Mouse (Mus musculus) CD4-positive, CD25-positive, alpha-beta regulatory T cell, adult 4 months (primary cell): ENCODE data around the gene Rap2c. TPM values are rescaled to one million over a fixed set of nuclear protein-coding genes. Genes with fewer than 3 reads are reported as not detected.

ENCODE experiments used
- ATAC-seq: one replicate; pipeline ENCODE4 v1.8.0; 2017
- polyA plus RNA-seq, 2 experiments: library from polyadenylated mRNA; unstranded; fragments of 100-300 nt; shearing (Covaris generic); gene quantifications; one replicate each; pipeline ENCODE4 v1.2.1; 2017

Rap2c gene
- polyA plus RNA-seq, 2 experiments from 2014 or later, result 18.7 to 22.5 TPM

GRCm38 (mm10) chrX:50968157-50968932, 49.5 kb downstream of the Rap2c start:
- ATAC-seq, result no peak

- no peak for ATAC-seq
Observed at GRCm38 (mm10) chrX:50965157-50965556, 52.7 kb downstream of the Rap2c start.

- no peak for ATAC-seq
Observed at GRCm38 (mm10) chrX:50962955-50963354, 54.9 kb downstream of the Rap2c start.

Other genes with a start within 250 kb of the Rap2c start
- 1 to 10 TPM; 8.7 to 9.4 TPM for gene Stk26, start 177.0 kb downstream of the Rap2c start, polyA plus RNA-seq
- gene Frmd7, start 75.3 kb downstream of the Rap2c start, polyA plus RNA-seq, result under 1 TPM; 0.15 to 0.29 TPM
- gene Mbnl3, start 188.5 kb upstream of the Rap2c start, polyA plus RNA-seq, result 10 to 100 TPM; 34.5 to 43.4 TPM